Mouse (Mus musculus) midbrain, embryonic 12.5 days (tissue): ENCODE data around the gene Ucp2. TPM values are rescaled to one million over a fixed set of nuclear protein-coding genes. Genes with fewer than 3 reads are reported as not detected.
A peak's percentile ranks its signal among the peaks of the same experiment; 100 is the strongest.
"Not testable (repeated sequence)": the region's sequence is repeated elsewhere in the genome, so short reads cannot be mapped to it uniquely, and the experiment has no call there.

ENCODE experiments used
- ATAC-seq: fragments of 200-750 bp; cut with Nextera tagmentation; 2 replicates; pipeline ENCODE4 v1.8.0; 2017; ENCODE audit warnings: low read depth, moderate TSS enrichment, moderate library complexity; ENCODE audit not compliant: low FRiP score
- H3K27ac ChIP-seq: fragments of 300-500 bp; sonication (generic); replicated peaks from 2 replicates; pipeline ENCODE4 v1.5.1; 2016; ENCODE audit warnings: mild to moderate bottlenecking
- H3K27me3 ChIP-seq: fragments of 300-500 bp; sonication (generic); 2 replicates; pipeline ENCODE4 v1.6.1; 2016; ENCODE audit warnings: mild to moderate bottlenecking
- H3K36me3 ChIP-seq: fragments of 300-500 bp; sonication (generic); 2 replicates; pipeline ENCODE4 v1.6.1; 2016
- H3K4me1 ChIP-seq: fragments of 300-500 bp; sonication (generic); 2 replicates; pipeline ENCODE4 v1.6.1; 2016
- H3K4me2 ChIP-seq: fragments of 300-500 bp; sonication (generic); replicated peaks from 2 replicates; pipeline ENCODE4 v1.6.1; 2016; ENCODE audit warnings: mild to moderate bottlenecking, moderate library complexity
- H3K4me3 ChIP-seq: fragments of 300-500 bp; sonication (generic); 2 replicates; pipeline ENCODE4 v1.5.1; 2016; ENCODE audit warnings: mild to moderate bottlenecking
- H3K9ac ChIP-seq: fragments of 300-500 bp; sonication (generic); replicated peaks from 2 replicates; pipeline ENCODE4 v1.6.1; 2016; ENCODE audit warnings: mild to moderate bottlenecking, moderate library complexity
- H3K9me3 ChIP-seq: fragments of 300-500 bp; sonication (generic); 2 replicates; pipeline ENCODE4 v1.6.1; 2016; ENCODE audit warnings: mild to moderate bottlenecking
- WGBS: fragments of 180-500 bp; shearing (Covaris S2); methylation state at CpG from one replicate; pipeline ENCODE4 v1.1.7; 2016; 5-methylcytosine and 5-hydroxymethylcytosine counted together
- polyA plus RNA-seq: library from polyadenylated mRNA; unstranded; fragments of >200 nt; fragmentation: Nextera tagmentation; extraction: Ambion mirVana; gene quantifications from 2 replicates; pipeline ENCODE4 v1.2.1, GENCODE M21; 2016

Gene Ucp2
- polyA plus RNA-seq, 1 experiment from 2014 or later, result 87.1 TPM

DNA sequence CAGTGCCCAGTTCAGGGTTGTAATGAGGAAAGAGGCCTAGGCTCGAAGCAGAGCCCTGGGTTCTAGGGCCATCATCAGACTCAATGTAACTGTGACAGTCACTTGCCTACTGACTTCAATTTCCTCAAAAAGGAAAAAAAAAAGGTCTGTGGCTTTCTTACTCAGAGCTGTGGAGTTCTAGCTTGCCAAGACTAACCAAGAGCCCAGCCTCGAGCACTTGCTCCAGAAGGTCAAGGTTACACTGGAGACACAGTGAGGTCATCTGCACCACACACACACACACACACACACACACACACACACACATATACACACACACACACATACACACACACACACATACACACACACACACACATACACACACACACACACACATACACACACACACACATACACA, 11.1 kb upstream of the Ucp2 start:
- H3K4me1 ChIP-seq, H3K9me3 ChIP-seq, ATAC-seq, H3K27me3 ChIP-seq, H3K4me3 ChIP-seq, H3K9ac ChIP-seq, H3K36me3 ChIP-seq, H3K27ac ChIP-seq, H3K4me2 ChIP-seq: not testable (repeated sequence)
- 94% methylated on average over 2 of the region's 2 CpGs for WGBS

DNA sequence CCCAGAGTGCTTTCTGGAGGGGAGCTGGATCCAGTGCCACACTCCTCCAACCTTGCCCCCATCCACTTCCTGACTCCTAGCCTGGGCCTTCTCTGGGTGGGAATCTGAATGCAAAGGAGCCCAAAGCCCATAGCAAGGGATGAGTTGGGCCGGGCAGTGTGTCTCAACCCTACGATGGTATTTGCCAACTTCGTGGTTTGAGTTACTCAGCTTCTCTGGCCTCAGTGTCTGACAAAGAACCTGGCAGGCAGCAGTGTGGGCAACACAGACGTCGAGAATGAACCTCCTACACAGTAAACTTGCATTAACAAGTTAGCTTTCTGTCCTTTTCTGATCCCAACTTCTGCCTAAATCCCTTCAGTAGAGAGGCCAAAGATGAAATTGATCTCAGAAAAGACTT, 8.6 kb upstream of the Ucp2 start:
- Histone ChIP-seq H3K9me3 (no peaks in the 10 kb centered on the region), H3K9ac (no peak overlapping the region), H3K4me1 (peaks cover 7% of the 10 kb centered on the region; the same call in 1 of the 2 replicates), H3K4me2 (no peak overlapping the region), H3K27me3 (no peaks in the 10 kb centered on the region), H3K4me3 (no peak overlapping the region), H3K27ac (no peak overlapping the region), H3K36me3 (no peaks in the 10 kb centered on the region)
- ATAC-seq, result no peak
- WGBS, result 87% methylated on average over 5 of the region's 5 CpGs

DNA sequence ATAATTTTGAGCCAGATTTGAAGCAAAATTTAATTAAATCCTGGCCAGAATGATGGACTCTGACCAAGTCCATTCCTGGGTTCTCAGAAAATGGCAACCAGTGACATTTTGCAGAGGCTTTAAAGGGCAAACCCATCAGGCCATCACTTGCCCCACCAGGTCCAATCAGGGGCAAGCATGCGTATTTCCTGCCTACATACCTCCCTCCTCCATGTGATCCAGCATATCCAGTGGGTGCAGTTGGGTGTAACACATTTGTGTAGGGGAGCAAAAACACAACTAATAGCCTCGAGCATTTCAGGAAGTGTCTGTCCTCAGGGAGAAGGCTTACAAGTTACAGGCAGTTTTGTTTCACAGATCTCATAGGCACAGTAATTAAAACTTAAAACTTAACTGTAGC, 5.8 kb upstream of the Ucp2 start:
- H3K4me1 ChIP-seq, result peaks cover 7% of the 10 kb centered on the region
- WGBS, result 75% methylated on average over 2 of the region's 2 CpGs
- no peak overlapping the region for H3K4me2 ChIP-seq
- H3K36me3 ChIP-seq, result no peaks in the 10 kb centered on the region
- H3K27me3 ChIP-seq, result peaks cover 6% of the 10 kb centered on the region; the same call in 1 of the 2 replicates
- no peak overlapping the region for H3K4me3 ChIP-seq
- no peak overlapping the region for H3K27ac ChIP-seq
- no peaks in the 10 kb centered on the region for H3K9me3 ChIP-seq
- ATAC-seq, result no peak
- no peak overlapping the region for H3K9ac ChIP-seq

DNA sequence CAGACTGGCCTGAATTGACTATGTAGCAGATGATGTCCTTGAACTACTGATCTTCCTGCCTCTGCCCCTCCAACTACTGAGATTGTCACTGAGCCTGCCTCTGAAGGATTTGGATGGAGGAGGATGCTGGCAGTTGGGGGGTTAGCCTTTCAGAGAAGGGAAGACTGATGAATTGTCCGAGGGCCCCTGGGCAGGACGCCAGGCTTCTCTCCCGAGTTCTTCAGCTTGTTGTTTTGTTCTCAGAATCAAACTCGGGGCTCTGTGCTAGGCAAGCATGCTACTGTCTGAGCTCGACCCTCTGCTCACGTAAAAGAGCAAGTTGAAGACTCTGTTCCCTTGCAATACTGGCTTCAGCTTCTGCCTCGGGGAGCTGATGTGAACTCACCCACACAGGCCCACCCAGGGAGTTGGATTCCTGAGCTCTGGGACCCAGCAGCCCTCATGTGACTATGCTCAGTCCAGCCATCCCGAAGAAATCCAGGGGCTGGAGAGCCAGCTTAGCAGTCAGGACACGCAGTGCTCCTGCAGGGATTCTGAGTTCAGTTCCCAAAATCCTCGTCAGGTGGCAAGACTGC, 4.6 kb upstream of the Ucp2 start:
- Histone ChIP-seq H3K4me2 (no peak overlapping the region), H3K4me1 (peaks cover 20% of the 10 kb centered on the region), H3K9ac (no peak overlapping the region), H3K9me3 (no peaks in the 10 kb centered on the region), H3K27ac (no peak overlapping the region; the same call in 1 of the 2 replicates), H3K4me3 (no peak overlapping the region), H3K27me3 (peaks cover 19% of the 10 kb centered on the region), H3K36me3 (no peaks in the 10 kb centered on the region)
- ATAC-seq, result no peak
- 42% methylated on average over 10 of the region's 10 CpGs for whole genome bisulfite sequencing

DNA sequence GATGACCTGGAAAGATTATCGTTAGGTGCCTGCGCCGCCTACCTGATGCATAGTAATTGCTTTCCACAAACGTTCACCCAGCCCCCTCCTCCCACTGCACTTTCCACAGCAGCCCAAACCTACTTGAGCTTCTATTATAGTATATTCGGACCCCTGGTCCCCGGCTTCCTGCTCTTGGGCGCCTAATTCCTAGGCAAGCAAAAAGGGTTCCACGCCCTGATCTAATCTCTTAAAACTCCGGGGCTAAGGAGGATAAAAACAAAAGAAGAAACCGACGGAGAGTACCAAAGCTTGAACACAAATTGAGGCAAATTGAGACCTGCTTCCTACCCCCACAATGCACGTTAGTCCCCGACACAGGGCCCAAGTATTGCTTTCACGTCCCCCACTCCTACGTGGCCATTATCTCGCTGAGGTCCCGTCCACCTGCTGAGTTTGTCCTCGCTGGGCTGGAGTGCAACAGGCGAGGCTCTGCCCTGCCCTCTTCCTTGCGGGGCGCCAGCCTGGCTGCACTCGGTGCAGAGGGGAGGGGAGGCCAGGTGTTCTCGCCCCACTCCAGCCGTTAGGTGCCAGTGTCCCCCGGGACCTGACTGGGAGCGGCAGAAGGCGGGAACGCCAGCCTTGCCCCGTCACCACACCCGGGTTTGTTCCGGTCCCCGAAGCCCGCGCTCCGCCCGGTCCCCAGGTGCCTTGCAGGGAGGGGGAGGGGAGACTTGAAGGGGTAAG, 583 bp upstream of the Ucp2 start:
- Histone ChIP-seq H3K4me3 (peak overlapping the region; percentile 42), H3K27ac (no peak overlapping the region), H3K27me3 (peaks cover 29% of the 10 kb centered on the region), H3K9me3 (no peaks in the 10 kb centered on the region), H3K36me3 (no peaks in the 10 kb centered on the region), H3K4me1 (peaks cover 44% of the 10 kb centered on the region), H3K9ac (peak overlapping the region; percentile 55), H3K4me2 (peak overlapping the region; percentile 76)
- WGBS, result 2% methylated on average over 36 of the region's 36 CpGs
- ATAC-seq, result peak; percentile 36

DNA sequence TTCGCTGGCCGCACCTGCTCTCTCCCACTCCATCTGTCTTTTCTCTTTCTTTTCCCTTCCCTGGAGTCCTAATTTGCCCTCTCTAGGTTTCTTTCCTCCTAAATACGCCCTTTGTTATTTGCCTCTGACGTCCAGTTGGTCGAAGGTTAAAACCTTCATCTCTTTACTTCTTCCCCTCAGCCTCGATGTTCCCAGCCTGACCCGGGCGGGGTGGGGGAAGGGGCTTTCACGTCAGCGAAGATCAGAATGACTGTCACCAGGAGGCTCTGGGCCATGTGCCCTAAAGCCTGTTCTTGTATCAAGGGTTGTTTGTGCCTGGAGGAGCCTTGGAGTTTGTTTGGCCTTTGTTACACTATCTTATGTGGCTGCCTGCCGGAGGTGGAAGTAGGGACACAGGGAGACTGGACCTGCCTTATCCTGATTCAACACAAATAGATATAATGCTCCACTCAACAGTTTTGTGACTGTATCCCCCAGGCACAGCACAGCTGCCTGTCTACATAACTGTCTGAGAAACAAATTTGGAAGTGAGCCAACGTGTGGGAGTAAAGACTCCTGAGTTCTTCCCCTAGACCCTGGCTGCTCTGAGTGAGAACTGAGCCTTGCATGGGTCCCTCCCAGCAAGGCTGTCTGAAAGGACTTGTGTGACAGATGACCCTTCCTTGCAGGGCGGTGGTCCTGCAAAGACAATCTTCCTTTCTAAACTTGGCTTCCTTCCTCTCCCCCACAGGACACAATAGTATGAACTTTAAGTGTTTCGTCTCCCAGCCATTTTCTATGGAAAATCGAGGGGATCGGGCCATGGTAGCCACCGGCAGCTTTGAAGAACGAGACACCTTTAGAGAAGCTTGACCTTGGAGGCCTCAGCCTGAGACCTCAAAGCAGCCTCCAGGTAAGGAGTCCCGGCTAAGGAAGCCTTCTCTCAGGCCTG, 612 bp downstream of the Ucp2 start:
- 0 out of 2 replicates have a peak overlapping the region, but pooled peaks have one; percentile 55 for H3K27ac ChIP-seq
- 41% methylated on average over 19 of the region's 19 CpGs for WGBS

DNA sequence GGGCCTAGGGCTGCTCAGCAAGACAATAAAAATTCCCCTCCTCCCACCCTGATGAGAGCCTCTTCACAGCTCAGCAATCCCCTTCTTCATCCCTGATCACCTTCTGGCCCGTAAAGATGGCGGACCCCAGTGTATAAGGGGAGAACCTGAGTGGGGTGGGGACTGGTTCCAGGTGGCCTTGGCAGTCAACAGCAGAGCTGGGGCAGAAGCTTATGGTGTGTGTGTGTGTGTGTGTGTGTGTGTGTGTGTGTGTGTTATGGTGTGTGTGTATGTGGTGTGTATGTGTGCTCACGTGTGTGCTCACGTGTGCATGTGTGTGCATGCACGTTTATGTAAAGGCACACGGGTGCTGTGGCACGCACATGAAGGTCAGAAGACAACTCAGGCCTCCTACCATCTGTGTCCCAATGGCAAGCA, 1.3 kb downstream of the Ucp2 start:
- H3K36me3 ChIP-seq, result peaks cover 8% of the 10 kb centered on the region; the same call in 1 of the 2 replicates
- peaks cover 37% of the 10 kb centered on the region for H3K4me1 ChIP-seq
- 0 out of 2 replicates have a peak overlapping the region, but pooled peaks have one; percentile 55 for H3K27ac ChIP-seq
- H3K27me3 ChIP-seq, result peaks cover 29% of the 10 kb centered on the region
- WGBS, result 91% methylated on average over 7 of the region's 7 CpGs
- H3K4me3 ChIP-seq, result peak overlapping the region; percentile 42
- no peak overlapping the region for H3K9ac ChIP-seq
- no peak for ATAC-seq
- H3K4me2 ChIP-seq, result peak overlapping the region; percentile 76
- H3K9me3 ChIP-seq, result no peaks in the 10 kb centered on the region

More for the DNA sequence above, 612 bp downstream of the Ucp2 start:
- Histone ChIP-seq H3K9ac (0 out of 2 replicates have a peak overlapping the region, but pooled peaks have one; percentile 55), H3K4me2 (peak overlapping the region; percentile 76), H3K27me3 (peaks cover 29% of the 10 kb centered on the region), H3K4me1 (peaks cover 38% of the 10 kb centered on the region), H3K36me3 (peaks cover 7% of the 10 kb centered on the region; the same call in 1 of the 2 replicates), H3K9me3 (no peaks in the 10 kb centered on the region), H3K4me3 (peak overlapping the region; percentile 42)
- ATAC-seq, result no peak

DNA sequence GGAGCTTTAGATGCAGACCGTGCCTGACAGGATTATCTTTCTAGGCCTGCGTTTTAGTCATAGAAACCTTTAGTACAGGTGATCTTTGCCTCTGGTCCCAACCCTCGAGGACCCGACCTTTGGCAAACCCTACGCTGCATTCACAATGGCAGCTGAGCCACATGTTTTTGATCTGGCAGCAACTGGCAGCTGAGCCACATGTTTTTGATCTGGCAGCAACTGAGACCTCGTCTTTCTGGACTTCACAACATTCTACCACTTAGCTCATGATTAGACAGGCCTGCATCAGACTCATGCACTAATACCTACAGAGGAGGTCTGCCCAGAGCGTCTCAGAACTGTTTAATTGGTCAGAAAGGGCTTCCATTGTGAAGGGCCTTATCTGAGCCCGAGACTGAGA, 1.9 kb downstream of the Ucp2 start:
- Histone ChIP-seq H3K4me2 (peak overlapping the region; percentile 35), H3K27ac (peak overlapping the region; percentile 55; the same call in 1 of the 2 replicates), H3K9ac (no peak overlapping the region), H3K36me3 (peaks cover 8% of the 10 kb centered on the region; the same call in 1 of the 2 replicates), H3K27me3 (peaks cover 29% of the 10 kb centered on the region), H3K9me3 (no peaks in the 10 kb centered on the region), H3K4me1 (peaks cover 37% of the 10 kb centered on the region), H3K4me3 (no peak overlapping the region)
- 36% methylated on average over 8 of the region's 8 CpGs for WGBS
- no peak for ATAC-seq

DNA sequence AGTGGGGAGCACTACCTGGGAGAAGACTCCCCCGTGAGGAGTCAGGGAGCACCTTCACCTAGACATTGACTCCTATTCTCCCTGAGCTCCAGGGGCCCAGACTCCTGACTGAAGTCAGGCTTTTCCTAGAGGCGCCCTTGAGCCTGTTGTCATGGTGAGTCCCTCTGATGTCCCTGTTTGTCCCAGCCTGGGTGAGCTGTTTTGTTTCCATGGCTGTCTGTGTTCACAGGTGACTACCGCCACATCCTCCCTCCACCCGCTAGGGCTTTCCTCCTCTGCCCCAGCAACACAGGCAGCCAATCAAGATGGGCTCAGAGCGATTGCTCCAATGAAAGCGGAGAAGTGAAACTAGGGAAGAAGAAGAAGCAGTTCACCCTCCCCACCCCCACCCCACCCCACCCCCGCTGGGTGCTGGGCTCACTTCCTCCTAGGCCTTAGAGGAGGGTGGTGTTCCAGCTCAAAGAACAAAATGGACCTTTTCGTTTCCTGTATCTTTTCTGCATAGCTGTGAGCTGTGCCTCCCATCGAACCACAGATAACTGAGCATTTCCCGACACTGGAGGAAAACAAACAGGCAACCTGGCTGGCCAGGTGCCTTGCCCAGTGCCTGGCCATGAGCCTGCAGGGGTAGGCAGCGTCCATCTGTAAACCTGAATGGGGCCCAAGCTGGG, 2.6 kb downstream of the Ucp2 start:
- Histone ChIP-seq H3K36me3 (peaks cover 8% of the 10 kb centered on the region; the same call in 1 of the 2 replicates), H3K27me3 (peaks cover 29% of the 10 kb centered on the region), H3K4me3 (no peak overlapping the region), H3K9me3 (no peaks in the 10 kb centered on the region), H3K4me2 (peak overlapping the region; percentile 35), H3K4me1 (peaks cover 37% of the 10 kb centered on the region), H3K27ac (peak overlapping the region; percentile 55), H3K9ac (no peak overlapping the region)
- ATAC-seq, result peak; percentile 42
- 28% methylated on average over 11 of the region's 11 CpGs for WGBS

DNA sequence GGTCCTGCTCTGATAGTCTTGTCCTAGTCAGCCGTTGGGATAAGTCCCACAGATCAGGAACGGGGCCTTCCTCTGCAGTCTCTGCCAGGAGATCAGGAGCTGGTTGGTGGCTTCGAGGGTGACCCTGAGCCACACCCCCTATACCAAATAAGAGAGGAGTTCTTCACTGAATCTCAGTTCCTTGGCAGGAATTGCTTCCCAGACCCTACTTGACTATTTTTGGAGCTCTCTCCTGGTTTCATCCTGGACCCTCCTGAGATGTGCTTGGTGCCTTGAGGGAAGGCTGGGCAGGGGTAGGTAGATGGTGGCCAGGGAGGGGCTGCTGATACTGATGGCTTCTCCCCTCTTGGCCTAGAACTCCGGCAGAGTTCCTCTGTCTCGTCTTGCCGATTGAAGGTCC, 3.2 kb downstream of the Ucp2 start:
- H3K36me3 ChIP-seq, result peaks cover 8% of the 10 kb centered on the region; the same call in 1 of the 2 replicates
- peaks cover 29% of the 10 kb centered on the region for H3K27me3 ChIP-seq
- no peaks in the 10 kb centered on the region for H3K9me3 ChIP-seq
- peak overlapping the region; percentile 55 for H3K27ac ChIP-seq
- no peak for ATAC-seq
- H3K4me3 ChIP-seq, result no peak overlapping the region
- peaks cover 37% of the 10 kb centered on the region for H3K4me1 ChIP-seq
- WGBS, result 80% methylated on average over 6 of the region's 6 CpGs
- peak overlapping the region; percentile 35; the same call in 1 of the 2 replicates for H3K4me2 ChIP-seq
- H3K9ac ChIP-seq, result no peak overlapping the region

DNA sequence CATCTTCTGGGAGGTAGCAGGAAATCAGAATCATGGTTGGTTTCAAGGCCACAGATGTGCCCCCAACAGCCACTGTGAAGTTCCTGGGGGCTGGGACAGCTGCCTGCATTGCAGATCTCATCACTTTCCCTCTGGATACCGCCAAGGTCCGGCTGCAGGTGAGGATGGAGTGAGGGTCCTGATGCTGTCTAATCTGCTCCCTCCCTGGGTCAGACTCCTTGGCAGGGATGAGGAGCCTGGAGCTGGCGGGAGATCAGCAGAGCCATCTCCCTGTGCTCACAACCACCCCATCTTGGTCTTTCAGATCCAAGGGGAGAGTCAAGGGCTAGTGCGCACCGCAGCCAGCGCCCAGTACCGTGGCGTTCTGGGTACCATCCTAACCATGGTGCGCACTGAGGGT, 3.7 kb downstream of the Ucp2 start:
- ATAC-seq, result no peak
- Histone ChIP-seq H3K4me3 (no peak overlapping the region), H3K9ac (no peak overlapping the region), H3K9me3 (no peaks in the 10 kb centered on the region), H3K36me3 (peaks cover 8% of the 10 kb centered on the region; the same call in 1 of the 2 replicates), H3K27me3 (peaks cover 28% of the 10 kb centered on the region), H3K4me2 (no peak overlapping the region), H3K4me1 (peaks cover 37% of the 10 kb centered on the region), H3K27ac (no peak overlapping the region)
- 99% methylated on average over 9 of the region's 9 CpGs for WGBS
